Mouse (Mus musculus): ENCODE results near the gene St6gal1. TPM values are rescaled to one million over a fixed set of nuclear protein-coding genes. Genes with fewer than 3 reads are reported as not detected.

Gene St6gal1
- polyA plus RNA-seq, 1 experiment from 2014 or later: 40.6 TPM

DNA sequence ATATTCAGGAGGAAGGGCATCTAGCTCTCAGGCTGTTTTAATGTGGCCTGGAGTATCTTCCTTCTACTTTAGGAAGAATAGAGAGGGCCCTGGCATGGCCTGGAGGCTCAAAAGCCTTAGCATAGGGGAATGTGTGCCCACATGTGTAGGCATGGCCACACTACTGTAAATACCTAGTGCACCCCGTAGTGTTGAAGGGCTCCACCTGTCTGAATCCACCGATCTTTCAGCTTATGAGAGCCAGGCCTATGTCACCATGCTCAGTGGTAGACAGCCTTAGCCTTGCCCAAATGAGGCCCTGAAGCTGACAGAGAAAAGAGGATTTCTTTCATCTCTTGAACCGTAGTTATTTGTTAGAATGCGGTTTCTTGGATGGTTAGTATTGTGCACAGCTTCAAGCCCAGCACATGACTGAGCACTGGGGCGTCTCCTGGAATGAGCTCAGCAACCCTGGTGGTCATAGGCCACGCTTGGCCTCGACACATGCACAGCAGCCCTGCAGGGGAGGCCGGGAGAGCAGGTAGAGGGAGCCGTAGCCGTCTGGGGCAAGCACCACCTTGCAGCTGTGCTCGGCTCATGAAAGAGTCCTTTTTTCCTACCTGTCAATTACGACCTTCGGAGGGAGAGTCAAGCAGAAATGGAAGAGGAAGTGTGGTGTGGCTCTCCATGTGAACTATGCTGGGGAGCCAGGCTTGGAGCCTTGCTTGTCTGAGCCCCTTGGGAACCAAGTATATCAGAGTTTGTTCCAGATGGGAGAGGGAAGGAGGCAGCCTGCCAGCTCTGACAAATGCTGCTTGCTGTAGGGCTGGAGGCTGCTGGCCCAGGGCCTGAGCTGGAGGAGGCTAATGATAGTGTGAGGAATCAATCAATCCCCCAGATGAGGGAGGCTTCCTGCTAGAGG lies 15.8 kb downstream of the St6gal1 start:
- no peaks in the 10 kb centered on the region for H3K27me3 ChIP-seq
- ATAC-seq (ENCODE audit: low read depth): peak; percentile 89
- H3K36me3 ChIP-seq: 0 out of 2 replicates have a peak, but pooled peaks cover 4% of the 10 kb centered on the region
- peaks cover 35% of the 10 kb centered on the region for H3K4me1 ChIP-seq (replicated peaks)
- 54% methylated on average over 13 of the region's 13 CpGs for WGBS
- H3K9me3 ChIP-seq: no peaks in the 10 kb centered on the region
- H3K9ac ChIP-seq: 0 out of 2 replicates have a peak overlapping the region, but pooled peaks have one; percentile 26
- 0 out of 2 replicates have a peak overlapping the region, but pooled peaks have one; percentile 13 for H3K4me2 ChIP-seq
- H3K4me3 ChIP-seq: no peak overlapping the region
- H3K27ac ChIP-seq (replicated peaks): peak overlapping the region; percentile 77

DNA sequence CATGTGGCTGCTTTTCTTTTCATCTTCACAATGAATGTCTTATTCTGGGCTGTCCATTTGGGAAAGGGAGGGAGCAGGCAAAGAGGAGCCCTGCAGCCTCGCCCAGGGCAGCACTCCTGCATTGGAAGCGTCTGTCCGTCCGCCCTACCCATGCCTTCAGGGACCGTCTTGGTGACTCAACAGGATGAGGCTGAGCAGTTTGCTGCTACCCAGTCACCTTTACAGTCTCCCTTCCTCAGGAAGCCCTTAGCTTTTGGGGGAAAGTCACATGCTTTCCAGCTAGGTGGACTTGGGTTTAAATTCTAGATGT lies 16.4 kb downstream of the St6gal1 start:
- Histone ChIP-seq H3K4me3 (no peak overlapping the region), H3K27me3 (no peaks in the 10 kb centered on the region), H3K36me3 (0 out of 2 replicates have a peak, but pooled peaks cover 4% of the 10 kb centered on the region), H3K4me1 (replicated peaks) (peaks cover 33% of the 10 kb centered on the region), H3K9me3 (no peaks in the 10 kb centered on the region), H3K4me2 (no peak overlapping the region), H3K9ac (0 out of 2 replicates have a peak overlapping the region, but pooled peaks have one; percentile 26), H3K27ac (replicated peaks) (peak overlapping the region; percentile 77)
- WGBS: 41% methylated on average over 5 of the region's 5 CpGs
- no peak for ATAC-seq (ENCODE audit: low read depth)

DNA sequence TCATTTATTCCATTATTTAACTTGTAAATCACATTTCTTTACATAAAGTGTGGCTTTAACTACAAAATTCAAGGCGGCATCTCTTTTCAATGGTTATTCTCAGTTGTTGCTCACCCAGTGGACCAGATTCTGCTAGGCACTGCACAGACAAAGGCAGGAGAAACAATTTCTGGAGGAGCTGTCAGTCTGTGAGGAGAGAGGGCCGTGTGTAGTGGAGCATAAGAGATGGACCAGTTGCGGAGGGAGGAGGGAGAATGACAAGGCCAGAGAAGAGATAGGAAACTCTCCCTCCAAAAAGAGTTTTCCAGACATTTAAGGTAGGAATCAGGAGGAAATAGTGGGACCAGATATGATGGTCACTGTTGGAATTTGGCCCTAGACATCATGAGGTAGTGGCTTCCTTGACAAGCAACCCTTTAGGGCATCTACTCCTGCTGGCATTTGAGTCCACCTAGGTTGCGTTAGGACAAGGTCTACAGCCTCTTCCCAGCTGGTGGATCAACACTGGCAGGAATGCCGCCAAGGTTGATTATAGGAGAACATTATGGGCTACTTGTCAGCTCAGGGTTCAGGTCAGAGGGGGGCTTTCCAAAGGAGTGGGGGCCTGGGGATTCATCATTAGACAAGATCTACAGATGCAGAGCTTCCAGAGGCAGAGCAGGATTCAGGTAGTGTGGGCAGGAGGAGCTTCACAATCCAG lies 19.3 kb downstream of the St6gal1 start:
- Histone ChIP-seq H3K4me3 (no peak overlapping the region), H3K4me1 (replicated peaks) (peaks cover 28% of the 10 kb centered on the region), H3K36me3 (0 out of 2 replicates have a peak, but pooled peaks cover 4% of the 10 kb centered on the region), H3K9me3 (no peaks in the 10 kb centered on the region), H3K27me3 (no peaks in the 10 kb centered on the region), H3K27ac (replicated peaks) (no peak overlapping the region), H3K9ac (no peak overlapping the region), H3K4me2 (no peak overlapping the region)
- ATAC-seq (ENCODE audit: low read depth): no peak
- 78% methylated on average over 5 of the region's 5 CpGs for WGBS

DNA sequence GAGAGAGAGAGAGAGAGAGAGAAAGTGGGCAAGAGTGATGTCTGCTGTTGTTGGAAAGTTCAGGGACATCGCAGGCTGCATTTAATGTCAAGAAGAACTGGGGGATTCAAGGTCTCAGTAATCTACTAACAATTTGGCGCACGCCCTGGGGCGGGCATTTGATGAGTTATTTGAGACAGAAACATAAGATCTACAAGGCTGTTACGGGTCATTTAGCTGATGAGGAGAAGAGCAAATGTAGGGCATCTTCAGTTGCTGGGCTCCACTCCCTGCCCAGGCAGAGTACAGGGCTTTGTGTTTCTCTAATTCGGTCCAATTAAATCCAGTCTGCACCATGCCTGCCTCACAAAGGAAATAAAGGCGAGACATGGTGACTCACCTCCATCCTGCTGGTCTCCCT lies 19.9 kb downstream of the St6gal1 start:
- peaks cover 31% of the 10 kb centered on the region for H3K4me1 ChIP-seq (replicated peaks)
- H3K9me3 ChIP-seq: no peaks in the 10 kb centered on the region
- no peak overlapping the region for H3K4me2 ChIP-seq
- no peak overlapping the region for H3K4me3 ChIP-seq
- no peak overlapping the region for H3K9ac ChIP-seq
- ATAC-seq (ENCODE audit: low read depth): no peak
- WGBS: 77% methylated on average over 7 of the region's 7 CpGs
- H3K36me3 ChIP-seq: 0 out of 2 replicates have a peak, but pooled peaks cover 4% of the 10 kb centered on the region
- H3K27me3 ChIP-seq: no peaks in the 10 kb centered on the region
- no peak overlapping the region for H3K27ac ChIP-seq (replicated peaks)

DNA sequence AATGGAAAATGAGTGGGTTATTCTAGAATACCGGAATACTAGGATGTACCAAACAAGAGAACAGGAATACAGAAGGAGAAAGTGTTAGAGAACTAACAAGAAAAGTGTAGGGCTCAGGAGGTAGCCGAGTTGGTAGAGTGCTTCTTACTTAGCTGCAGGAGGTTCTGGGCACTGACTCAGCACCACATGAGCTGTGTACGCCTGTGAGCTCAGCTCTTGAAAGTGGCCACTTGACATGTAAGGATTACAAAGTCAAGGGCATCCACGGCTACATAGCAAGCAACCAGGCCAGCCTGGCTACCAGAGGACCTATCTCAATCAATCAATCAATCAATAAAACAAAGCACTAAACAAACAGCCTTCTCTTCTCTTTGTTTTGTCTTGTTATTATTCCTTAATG lies 24.7 kb downstream of the St6gal1 start:
- Histone ChIP-seq H3K36me3 (no peaks in the 10 kb centered on the region), H3K27ac (replicated peaks) (no peak overlapping the region), H3K4me2 (no peak overlapping the region), H3K9ac (no peak overlapping the region), H3K27me3 (no peaks in the 10 kb centered on the region), H3K4me1 (replicated peaks) (peaks cover 54% of the 10 kb centered on the region), H3K9me3 (no peaks in the 10 kb centered on the region), H3K4me3 (no peak overlapping the region)
- 50% methylated on average over 4 of the region's 4 CpGs for WGBS
- ATAC-seq (ENCODE audit: low read depth): no peak

DNA sequence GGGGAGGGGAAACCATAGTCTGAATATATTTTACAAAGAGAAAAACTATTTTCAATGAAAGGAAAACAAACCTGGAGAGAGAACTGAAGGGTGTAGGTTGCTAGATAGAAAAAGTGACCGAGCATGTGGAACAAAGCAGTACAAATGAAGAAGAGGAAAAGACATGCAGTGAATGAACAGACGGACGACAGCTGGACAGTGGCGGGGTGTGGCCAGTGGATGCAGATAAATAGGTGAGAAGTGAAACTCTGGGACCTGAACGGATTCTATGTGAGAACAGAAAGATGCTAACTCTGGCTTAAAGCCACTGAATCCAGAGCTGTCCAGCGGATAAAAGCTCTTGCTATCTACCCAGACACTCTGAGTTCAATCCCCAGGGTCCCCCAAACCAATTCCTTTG lies 25.2 kb downstream of the St6gal1 start:
- no peaks in the 10 kb centered on the region for H3K36me3 ChIP-seq
- no peaks in the 10 kb centered on the region for H3K27me3 ChIP-seq
- H3K9me3 ChIP-seq: no peaks in the 10 kb centered on the region
- no peak for ATAC-seq (ENCODE audit: low read depth)
- no peak overlapping the region for H3K4me2 ChIP-seq
- WGBS: 59% methylated on average over 6 of the region's 6 CpGs
- H3K27ac ChIP-seq (replicated peaks): no peak overlapping the region
- peaks cover 54% of the 10 kb centered on the region for H3K4me1 ChIP-seq (replicated peaks)
- H3K9ac ChIP-seq: no peak overlapping the region
- no peak overlapping the region for H3K4me3 ChIP-seq

DNA sequence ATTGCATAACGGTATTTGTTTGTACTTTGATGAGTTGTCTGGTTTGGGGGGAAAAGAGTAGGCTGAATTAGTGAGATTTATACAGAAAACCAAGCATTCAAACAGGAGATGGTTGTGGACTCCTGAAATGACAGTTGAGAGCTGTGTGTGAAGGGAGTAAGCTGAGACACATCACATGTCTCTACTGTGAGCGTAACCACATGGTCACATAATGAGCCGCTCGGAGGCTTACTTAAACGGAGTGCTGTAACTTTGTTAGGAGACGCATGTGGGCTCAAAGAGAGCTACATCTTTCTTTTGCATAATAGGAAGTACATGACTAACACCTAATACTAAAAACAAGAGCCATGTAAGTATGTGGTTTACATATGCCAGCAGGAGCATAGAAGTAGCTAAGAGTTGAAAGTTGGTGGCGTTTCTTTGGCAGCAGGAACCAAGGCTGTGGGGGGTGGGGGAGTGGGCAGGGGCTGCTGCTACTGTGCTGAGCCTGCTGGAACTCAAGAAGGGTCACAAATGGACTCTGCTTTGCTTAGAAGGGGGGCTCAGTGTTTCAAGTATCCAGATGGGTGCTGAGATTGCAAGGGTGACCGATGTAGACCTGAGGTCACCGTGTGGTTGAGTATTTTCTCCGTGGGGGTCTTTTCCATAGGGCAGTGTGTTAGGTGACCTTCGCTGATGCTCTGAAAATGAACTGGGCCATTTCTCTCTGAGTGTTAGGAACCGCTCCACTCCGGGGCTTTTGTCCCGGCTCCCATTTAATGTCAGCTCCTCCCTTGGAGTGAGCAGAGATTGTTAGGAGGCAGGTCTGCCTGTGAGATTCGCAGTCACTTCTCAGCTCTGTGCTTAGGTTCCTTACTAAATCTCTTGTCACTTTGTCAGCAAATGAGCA lies 26.3 kb downstream of the St6gal1 start:
- Histone ChIP-seq H3K9ac (peak overlapping the region; percentile 31; the same call in 1 of the 2 replicates), H3K9me3 (no peaks in the 10 kb centered on the region), H3K36me3 (no peaks in the 10 kb centered on the region), H3K27me3 (no peaks in the 10 kb centered on the region), H3K4me2 (peak overlapping the region; percentile 16; the same call in 1 of the 2 replicates), H3K27ac (replicated peaks) (peak overlapping the region; percentile 67), H3K4me3 (no peak overlapping the region), H3K4me1 (replicated peaks) (peaks cover 61% of the 10 kb centered on the region)
- peak; percentile 22; the same call in 1 of the 2 replicates for ATAC-seq (ENCODE audit: low read depth)
- 33% methylated on average over 15 of the region's 15 CpGs for WGBS

DNA sequence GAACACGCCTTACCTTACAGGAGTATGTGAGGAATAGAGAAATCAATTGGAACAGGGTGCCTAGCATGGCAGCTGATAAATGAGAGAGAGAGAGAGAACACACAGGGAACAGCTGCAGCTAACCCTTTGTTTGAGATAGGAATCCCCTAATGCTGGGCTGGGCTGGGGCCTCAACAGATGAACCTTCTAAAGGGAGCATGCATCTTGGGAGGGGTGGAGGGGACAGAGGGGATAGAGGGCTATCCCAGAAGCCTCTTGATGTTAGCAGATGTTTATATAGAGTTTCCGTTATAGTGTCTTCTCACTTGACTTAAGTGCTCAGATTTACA lies 26.9 kb downstream of the St6gal1 start:
- H3K4me2 ChIP-seq: 0 out of 2 replicates have a peak overlapping the region, but pooled peaks have one; percentile 16
- H3K9ac ChIP-seq: peak overlapping the region; percentile 31; the same call in 1 of the 2 replicates
- peak overlapping the region; percentile 67 for H3K27ac ChIP-seq (replicated peaks)

DNA sequence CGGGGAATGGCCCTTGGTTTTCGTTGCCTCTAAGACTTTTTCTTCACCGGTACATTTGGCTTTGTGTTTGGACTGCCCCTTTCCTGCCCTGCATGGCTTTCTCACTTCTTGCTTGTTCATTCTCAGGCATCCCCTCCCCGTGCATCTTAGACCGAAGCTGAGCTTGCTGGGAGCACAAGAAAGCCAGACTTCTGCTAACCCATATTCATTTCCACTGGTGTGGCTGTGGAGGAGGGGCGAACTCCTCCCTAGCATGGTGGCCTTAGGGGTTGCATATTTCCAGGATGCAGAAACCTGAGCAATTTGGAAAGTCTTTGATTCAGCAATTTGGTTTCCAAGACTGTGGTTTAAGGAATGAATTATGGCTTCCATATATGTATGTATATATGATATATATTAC lies 29.1 kb downstream of the St6gal1 start:
- no peak for ATAC-seq (ENCODE audit: low read depth)
- H3K27me3 ChIP-seq: no peaks in the 10 kb centered on the region
- peaks cover 84% of the 10 kb centered on the region for H3K4me1 ChIP-seq (replicated peaks)
- H3K4me3 ChIP-seq: no peak overlapping the region
- WGBS: 74% methylated on average over 6 of the region's 6 CpGs
- H3K9ac ChIP-seq: no peak overlapping the region
- H3K27ac ChIP-seq (replicated peaks): no peak overlapping the region
- H3K9me3 ChIP-seq: no peaks in the 10 kb centered on the region
- no peaks in the 10 kb centered on the region for H3K36me3 ChIP-seq
- no peak overlapping the region for H3K4me2 ChIP-seq

More for the DNA sequence above, 26.9 kb downstream of the St6gal1 start:
- no peaks in the 10 kb centered on the region for H3K9me3 ChIP-seq
- H3K36me3 ChIP-seq: no peaks in the 10 kb centered on the region
- H3K27me3 ChIP-seq: no peaks in the 10 kb centered on the region
- no peak overlapping the region for H3K4me3 ChIP-seq
- peaks cover 62% of the 10 kb centered on the region for H3K4me1 ChIP-seq (replicated peaks)
- 29% methylated on average over 2 of the region's 2 CpGs for WGBS
- ATAC-seq (ENCODE audit: low read depth): peak; percentile 48

DNA sequence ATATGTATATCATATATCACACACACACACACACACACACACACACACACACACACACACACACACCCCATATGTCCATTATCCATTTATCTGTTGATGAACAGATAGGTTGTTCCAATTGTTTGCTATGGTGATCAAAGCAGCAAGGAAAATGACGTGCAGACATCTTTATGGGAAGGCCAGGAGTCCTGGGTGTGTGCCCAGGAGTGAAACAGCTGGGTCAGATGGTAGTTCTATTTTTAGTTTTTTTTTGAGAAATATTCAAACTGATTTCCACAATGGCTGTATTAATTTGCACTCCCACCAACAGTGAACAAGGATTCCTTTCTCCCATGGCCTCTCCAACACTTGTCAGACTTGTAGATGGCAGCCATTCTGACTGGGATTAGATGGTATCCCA lies 29.5 kb downstream of the St6gal1 start:
- no peak overlapping the region for H3K4me3 ChIP-seq
- no peak overlapping the region for H3K9ac ChIP-seq
- H3K9me3 ChIP-seq: no peaks in the 10 kb centered on the region
- no peak overlapping the region for H3K4me2 ChIP-seq
- H3K36me3 ChIP-seq: no peaks in the 10 kb centered on the region
- no peaks in the 10 kb centered on the region for H3K27me3 ChIP-seq
- WGBS: 58% methylated on average over 1 of the region's 1 CpGs
- ATAC-seq (ENCODE audit: low read depth): no peak
- H3K4me1 ChIP-seq (replicated peaks): peaks cover 87% of the 10 kb centered on the region
- no peak overlapping the region for H3K27ac ChIP-seq (replicated peaks)

DNA sequence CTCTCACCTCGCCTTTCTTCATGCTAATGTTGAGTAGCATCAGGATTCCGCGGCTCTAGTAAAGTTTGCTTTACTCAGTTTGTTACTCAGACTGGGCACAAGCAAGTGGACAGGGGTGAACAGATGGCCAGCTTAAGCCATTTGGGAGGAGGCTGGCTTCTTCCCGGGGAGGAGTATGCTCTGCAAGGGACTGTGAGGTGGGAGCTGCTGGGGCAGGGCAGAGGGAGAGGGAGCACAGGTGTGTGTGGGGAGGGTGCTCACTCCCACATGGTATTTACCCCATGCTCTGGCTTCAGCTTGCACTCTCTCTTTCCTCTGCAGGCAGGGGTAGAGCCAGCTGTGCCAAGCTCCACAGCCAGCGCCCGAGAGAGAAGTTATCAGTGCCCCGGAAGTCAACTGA lies 32.1 kb downstream of the St6gal1 start:
- no peaks in the 10 kb centered on the region for H3K27me3 ChIP-seq
- WGBS: 51% methylated on average over 7 of the region's 7 CpGs

More for the DNA sequence above, 32.1 kb downstream of the St6gal1 start:
- ATAC-seq (ENCODE audit: low read depth): no peak
- Histone ChIP-seq H3K9me3 (no peaks in the 10 kb centered on the region), H3K4me3 (no peak overlapping the region), H3K4me1 (replicated peaks) (peaks cover 69% of the 10 kb centered on the region), H3K9ac (no peak overlapping the region), H3K4me2 (no peak overlapping the region), H3K36me3 (no peaks in the 10 kb centered on the region; the same call in 1 of the 2 replicates), H3K27ac (replicated peaks) (no peak overlapping the region)
